Mouse (Mus musculus) liver, embryonic 13.5 days (tissue): ENCODE data around the gene Tbcc. TPM values are rescaled to one million over a fixed set of nuclear protein-coding genes. Genes with fewer than 3 reads are reported as not detected.

Source experiments
- ATAC-seq: fragments of 200-750 bp; cut with Nextera tagmentation; 2 replicates; pipeline ENCODE4 v1.8.0; 2017; ENCODE audit warnings: low read depth, mild to moderate bottlenecking, moderate number of reproducible peaks, moderate library complexity
- DNase-seq: peaks from one replicate; pipeline ENCODE4 v3.0.0; 2022
- H3K27ac ChIP-seq: fragments of 300-500 bp; sonication (generic); 2 replicates; pipeline ENCODE4 v1.5.1; 2015; ENCODE audit warnings: moderate library complexity, mild to moderate bottlenecking, inconsistent platforms
- H3K27me3 ChIP-seq: fragments of 300-500 bp; sonication (generic); 2 replicates; pipeline ENCODE4 v1.6.1; 2015; ENCODE audit warnings: mild to moderate bottlenecking, inconsistent platforms
- H3K36me3 ChIP-seq: fragments of 300-500 bp; sonication (generic); 2 replicates; pipeline ENCODE4 v1.6.1; 2015; ENCODE audit warnings: mild to moderate bottlenecking, inconsistent platforms
- H3K4me1 ChIP-seq: fragments of 300-500 bp; sonication (generic); replicated peaks from 2 replicates; pipeline ENCODE4 v1.6.1; 2015; ENCODE audit warnings: inconsistent platforms
- H3K4me2 ChIP-seq: fragments of 300-500 bp; sonication (generic); 2 replicates; pipeline ENCODE4 v1.6.1; 2015; ENCODE audit warnings: inconsistent platforms, mild to moderate bottlenecking, moderate library complexity
- H3K4me3 ChIP-seq: fragments of 300-500 bp; sonication (generic); replicated peaks from 2 replicates; pipeline ENCODE4 v1.5.1; 2015; ENCODE audit warnings: mild to moderate bottlenecking, inconsistent platforms
- H3K9ac ChIP-seq: fragments of 300-500 bp; sonication (generic); 2 replicates; pipeline ENCODE4 v1.6.1; 2015; ENCODE audit warnings: mild to moderate bottlenecking, inconsistent platforms
- H3K9me3 ChIP-seq: fragments of 300-500 bp; sonication (generic); replicated peaks from 2 replicates; pipeline ENCODE4 v1.6.1; 2016; ENCODE audit warnings: inconsistent platforms
- WGBS: fragments of 180-500 bp; shearing (Covaris S2); methylation state at CpG from one replicate; pipeline ENCODE4 v1.1.7; 2015; ENCODE audit not compliant: insufficient replicate concordance; 5-methylcytosine and 5-hydroxymethylcytosine counted together
- polyA plus RNA-seq: library from polyadenylated mRNA; unstranded; fragments of >200 nt; fragmentation: Nextera tagmentation; extraction: Ambion mirVana; gene quantifications from 2 replicates; pipeline ENCODE4 v1.2.1, GENCODE M21; 2015

Tbcc gene
- polyA plus RNA-seq, 1 experiment from 2014 or later: 24.9 TPM

- ATAC-seq (no peak), DNase-seq (no peak)
- WGBS: 54% methylated on average over 15 of the region's 15 CpGs
Measured at GRCm38 (mm10) chr17:46855328-46856106, 35.0 kb upstream of the Tbcc start.

GRCm38 (mm10) chr17:46856107-46856388 lies 34.4 kb upstream of the Tbcc start:
- peak overlapping the region; percentile 98 for H3K9ac ChIP-seq
- H3K4me3 ChIP-seq: peak overlapping the region; percentile 88
- H3K9me3 ChIP-seq: no peaks in the 10 kb centered on the region
- H3K27ac ChIP-seq: peak overlapping the region; percentile 96
- H3K36me3 ChIP-seq: no peaks in the 10 kb centered on the region
- DNase-seq (no peak), ATAC-seq (no peak)
- peak overlapping the region; percentile 73 for H3K4me2 ChIP-seq
- H3K27me3 ChIP-seq: no peaks in the 10 kb centered on the region
- peaks cover 43% of the 10 kb centered on the region for H3K4me1 ChIP-seq
- WGBS: 10% methylated on average over 4 of the region's 4 CpGs

More at GRCm38 (mm10) chr17:46855328-46856106, 35.0 kb upstream of the Tbcc start:
- H3K4me2 ChIP-seq: peak overlapping the region; percentile 73
- H3K4me1 ChIP-seq: peaks cover 43% of the 10 kb centered on the region
- no peaks in the 10 kb centered on the region for H3K27me3 ChIP-seq
- no peaks in the 10 kb centered on the region for H3K9me3 ChIP-seq
- peak overlapping the region; percentile 98 for H3K9ac ChIP-seq
- peak overlapping the region; percentile 88 for H3K4me3 ChIP-seq
- H3K36me3 ChIP-seq: no peaks in the 10 kb centered on the region
- peak overlapping the region; percentile 96 for H3K27ac ChIP-seq

GRCm38 (mm10) chr17:46856471-46857360 lies 33.8 kb upstream of the Tbcc start:
- Histone ChIP-seq H3K36me3 (no peaks in the 10 kb centered on the region), H3K4me1 (peaks cover 43% of the 10 kb centered on the region), H3K4me3 (peak overlapping the region; percentile 88), H3K9me3 (no peaks in the 10 kb centered on the region), H3K27ac (peak overlapping the region; percentile 96), H3K4me2 (peak overlapping the region; percentile 73), H3K27me3 (no peaks in the 10 kb centered on the region), H3K9ac (peak overlapping the region; percentile 98)
- 0% methylated on average over 86 of the region's 87 CpGs for WGBS
- DNase-seq (peak; percentile 45), ATAC-seq (peak; percentile 75)

- ATAC-seq: peak; percentile 77
- Histone ChIP-seq H3K4me3 (peak overlapping the region; percentile 88), H3K9ac (peak overlapping the region; percentile 98), H3K27ac (peak overlapping the region; percentile 96), H3K27me3 (no peaks in the 10 kb centered on the region), H3K4me1 (peaks cover 43% of the 10 kb centered on the region), H3K9me3 (no peaks in the 10 kb centered on the region), H3K4me2 (peak overlapping the region; percentile 73), H3K36me3 (no peaks in the 10 kb centered on the region)
- DNase-seq: peak; percentile 53
- under 1% methylated on average over 42 of the region's 52 CpGs for WGBS
Measured at GRCm38 (mm10) chr17:46857361-46857902, 33.1 kb upstream of the Tbcc start.

- Histone ChIP-seq H3K9ac (peak within 1 kb of the TSS; percentile 98), H3K27ac (peak within 1 kb of the TSS; percentile 96), H3K4me1 (peaks cover 36% of the 10 kb centered on the region), H3K27me3 (no peaks in the 10 kb centered on the region), H3K36me3 (no peaks in the 10 kb centered on the region), H3K4me2 (peak within 1 kb of the TSS; percentile 73), H3K9me3 (no peaks in the 10 kb centered on the region), H3K4me3 (peak within 1 kb of the TSS; percentile 88)
- DNase-seq (peak; percentile 60), ATAC-seq (peak; percentile 33)
- under 1% methylated on average over 60 of the region's 65 CpGs for WGBS
Measured at GRCm38 (mm10) chr17:46857903-46858748, 32.4 kb upstream of the Tbcc start, which contains the start of gene Bicral. TSS of gene Bicral (minus strand) at chr17:46858482.

- Histone ChIP-seq H3K4me2 (peak overlapping the region; percentile 73), H3K9ac (peak overlapping the region; percentile 98), H3K4me3 (peak overlapping the region; percentile 88), H3K4me1 (peaks cover 28% of the 10 kb centered on the region), H3K36me3 (no peaks in the 10 kb centered on the region), H3K9me3 (no peaks in the 10 kb centered on the region), H3K27ac (peak overlapping the region; percentile 96), H3K27me3 (no peaks in the 10 kb centered on the region)
- no peak for ATAC-seq
- 21% methylated on average over 9 of the region's 9 CpGs for WGBS
- DNase-seq: no peak
Measured at GRCm38 (mm10) chr17:46858749-46859444, 31.6 kb upstream of the Tbcc start.

- 89% methylated on average over 4 of the region's 4 CpGs for WGBS
- Histone ChIP-seq H3K27me3 (no peaks in the 10 kb centered on the region), H3K4me3 (no peak overlapping the region), H3K27ac (no peak overlapping the region), H3K9me3 (no peaks in the 10 kb centered on the region), H3K4me2 (no peak overlapping the region), H3K36me3 (no peaks in the 10 kb centered on the region), H3K9ac (no peak overlapping the region), H3K4me1 (peaks cover 26% of the 10 kb centered on the region)
- DNase-seq (no peak), ATAC-seq (no peak)
Measured at GRCm38 (mm10) chr17:46860120-46860519, 30.4 kb upstream of the Tbcc start.

GRCm38 (mm10) chr17:46864566-46865195 lies 25.8 kb upstream of the Tbcc start:
- ATAC-seq (peak; percentile 72), DNase-seq (peak; percentile 38)
- peaks cover 18% of the 10 kb centered on the region for H3K4me1 ChIP-seq
- H3K36me3 ChIP-seq: no peaks in the 10 kb centered on the region
- WGBS: 27% methylated on average over 7 of the region's 7 CpGs
- no peak overlapping the region; the same call in 1 of the 2 replicates for H3K4me2 ChIP-seq
- no peaks in the 10 kb centered on the region for H3K9me3 ChIP-seq
- no peak overlapping the region for H3K4me3 ChIP-seq
- H3K27ac ChIP-seq: no peak overlapping the region; the same call in 1 of the 2 replicates
- H3K9ac ChIP-seq: no peak overlapping the region
- no peaks in the 10 kb centered on the region for H3K27me3 ChIP-seq

GRCm38 (mm10) chr17:46866836-46867235 lies 23.6 kb upstream of the Tbcc start:
- Histone ChIP-seq H3K4me1 (peaks cover 26% of the 10 kb centered on the region), H3K9me3 (no peaks in the 10 kb centered on the region), H3K27me3 (no peaks in the 10 kb centered on the region), H3K9ac (no peak overlapping the region), H3K4me2 (no peak overlapping the region), H3K4me3 (no peak overlapping the region), H3K27ac (no peak overlapping the region), H3K36me3 (no peaks in the 10 kb centered on the region)
- DNase-seq: no peak
- no peak for ATAC-seq
- WGBS: 74% methylated on average over 12 of the region's 12 CpGs
